Mouse (Mus musculus) cerebral cortex, adult 2 months (tissue): Measurements from ENCODE around the gene Cars2.

ENCODE experiments used
- WGBS: fragments of 180-500 bp; shearing (Covaris S2); methylation state at CpG from one replicate; pipeline ENCODE4 v1.1.7; 2018; 5-methylcytosine and 5-hydroxymethylcytosine counted together

Gene Cars2

GRCm38 (mm10) chr8:11512711-11513110, 37.9 kb downstream of the Cars2 start:
- 85% methylated on average over 9 of the region's 9 CpGs for WGBS

DNA sequence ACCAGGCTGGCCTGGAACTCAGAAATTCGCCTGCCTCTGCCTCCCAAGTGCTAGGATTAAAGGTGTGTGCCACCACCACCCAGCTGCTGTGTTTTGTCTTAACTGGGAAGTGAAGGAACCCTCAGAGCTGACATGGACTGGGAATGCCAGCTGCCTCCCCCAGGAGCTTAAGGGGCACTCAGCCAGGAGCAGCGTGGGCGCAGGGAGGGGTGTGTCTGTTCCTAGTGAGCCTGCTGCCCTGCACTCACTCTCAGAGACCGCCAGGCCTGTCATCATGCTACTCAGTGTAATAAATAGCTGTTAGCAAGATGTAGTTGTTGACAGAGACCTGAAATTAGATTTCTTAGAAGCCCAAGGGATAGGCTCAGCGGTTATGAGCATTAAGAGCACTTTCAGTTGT, 39.6 kb downstream of the Cars2 start:
- WGBS: 66% methylated on average over 5 of the region's 5 CpGs

DNA sequence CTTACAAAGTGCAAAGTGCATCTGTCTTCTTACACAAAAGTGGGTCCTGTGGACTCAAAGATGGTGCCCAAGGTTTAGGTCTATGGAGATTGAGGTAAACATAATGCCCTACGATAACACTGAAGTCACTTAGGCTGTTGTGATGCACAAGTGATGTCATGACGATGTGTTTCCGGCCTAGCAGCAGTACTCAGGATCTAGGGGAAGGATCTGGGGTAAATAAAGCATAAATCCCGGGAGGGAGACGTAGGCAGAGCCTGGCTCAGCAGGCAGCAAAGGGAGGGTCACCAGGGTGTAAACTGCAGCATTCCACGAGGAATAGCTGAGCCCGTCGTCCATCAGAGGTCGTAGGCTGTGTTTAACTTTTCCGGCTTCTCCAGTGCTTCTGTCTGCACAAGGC, 41.7 kb downstream of the Cars2 start:
- WGBS: 82% methylated on average over 10 of the region's 10 CpGs

GRCm38 (mm10) chr8:11506802-11507201, 43.8 kb downstream of the Cars2 start:
- WGBS: 72% methylated on average over 6 of the region's 6 CpGs

DNA sequence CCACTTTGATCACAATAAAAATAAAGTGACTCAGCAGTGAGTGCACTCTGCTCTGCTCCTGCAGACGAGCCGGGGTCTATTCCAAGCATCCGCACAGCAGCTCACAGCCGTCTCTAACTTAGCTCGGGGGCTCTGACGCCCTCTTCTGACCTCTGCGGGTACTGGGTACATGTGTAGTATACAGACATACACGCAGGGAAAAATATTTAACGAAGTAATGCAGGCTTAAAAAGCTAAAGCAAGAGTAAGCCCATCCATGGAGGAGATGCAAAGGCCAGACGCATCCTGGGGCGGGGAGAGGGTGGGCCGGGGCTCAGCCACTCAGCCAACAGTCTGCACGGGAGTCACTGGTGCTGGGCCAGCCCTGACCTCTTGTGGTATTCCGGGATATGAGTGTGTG, 44.5 kb downstream of the Cars2 start:
- 77% methylated on average over 14 of the region's 14 CpGs for WGBS

DNA sequence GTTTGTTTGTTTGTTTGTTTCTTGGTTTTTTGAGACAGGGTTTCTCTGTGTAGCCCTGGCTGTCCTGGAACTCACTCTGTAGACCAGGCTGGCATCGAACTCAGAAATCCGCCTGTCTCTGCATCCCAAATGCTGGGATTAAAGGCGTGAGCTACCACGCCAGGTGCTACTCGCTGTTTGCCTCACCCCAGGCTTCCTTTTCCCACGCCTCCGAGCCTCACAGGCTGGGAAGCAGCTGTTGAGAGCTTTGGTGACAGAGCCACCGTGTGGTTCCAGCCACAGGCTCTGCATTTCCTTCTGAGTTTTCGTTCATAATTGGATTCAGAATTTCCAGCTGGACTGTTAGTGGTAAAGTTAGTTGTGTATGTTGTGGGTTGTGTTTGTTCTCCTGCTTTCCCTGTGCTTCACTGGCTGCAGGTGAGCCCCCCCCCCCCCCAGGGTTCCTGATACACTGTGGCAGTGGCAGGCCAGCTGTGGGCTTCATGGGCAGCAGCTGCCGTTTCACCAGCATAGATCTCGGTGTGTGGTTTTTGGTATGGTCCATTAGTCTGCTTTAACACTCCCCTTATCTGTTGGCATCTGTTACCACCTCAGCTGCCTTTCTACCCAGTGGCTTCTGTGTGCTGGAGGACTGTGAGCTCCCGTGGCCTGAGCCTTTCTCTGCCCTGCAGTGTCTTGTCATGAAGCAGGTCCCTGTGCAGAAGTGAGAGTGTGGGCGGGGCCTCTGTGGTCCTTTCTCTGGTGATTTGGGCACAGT, 46.9 kb downstream of the Cars2 start:
- WGBS: 77% methylated on average over 13 of the region's 13 CpGs

DNA sequence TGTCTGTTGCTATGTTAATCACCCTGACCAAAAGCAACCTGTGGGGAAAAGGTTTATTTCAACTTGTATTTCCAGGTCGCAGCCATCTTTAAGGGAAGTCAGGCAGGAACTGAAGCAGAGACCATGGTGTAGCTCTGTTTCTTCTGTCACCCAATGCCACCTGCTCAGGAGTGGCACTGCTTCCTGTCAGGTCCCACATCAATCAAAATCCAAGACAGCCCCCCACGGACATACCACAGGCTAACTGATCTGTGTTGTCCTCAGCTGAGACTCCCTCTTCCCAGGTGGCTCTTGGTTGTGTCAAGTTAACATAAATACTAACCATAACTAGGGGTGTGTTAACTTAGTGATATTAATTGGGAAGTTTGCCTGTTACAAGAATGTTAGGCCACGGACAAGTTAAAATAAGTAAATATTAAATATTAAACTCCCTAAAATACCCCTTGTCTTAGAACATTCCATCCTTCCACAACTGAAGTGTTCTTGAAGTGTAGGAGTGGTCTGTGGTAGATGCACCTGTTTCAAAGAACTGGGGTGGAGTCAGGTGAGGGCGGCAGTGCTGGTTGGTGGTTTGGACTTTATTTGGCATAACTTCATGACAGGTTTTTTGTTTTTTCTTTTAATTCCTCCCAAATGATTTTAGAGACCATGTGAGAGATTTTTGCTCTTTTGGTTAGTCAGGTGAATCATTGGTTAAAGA, 51.6 kb downstream of the Cars2 start:
- 90% methylated on average over 4 of the region's 4 CpGs for WGBS

- WGBS: 80% methylated on average over 12 of the region's 12 CpGs
These were observed 52.3 kb downstream of the Cars2 start for GRCm38 (mm10) chr8:11498281-11498680.

DNA sequence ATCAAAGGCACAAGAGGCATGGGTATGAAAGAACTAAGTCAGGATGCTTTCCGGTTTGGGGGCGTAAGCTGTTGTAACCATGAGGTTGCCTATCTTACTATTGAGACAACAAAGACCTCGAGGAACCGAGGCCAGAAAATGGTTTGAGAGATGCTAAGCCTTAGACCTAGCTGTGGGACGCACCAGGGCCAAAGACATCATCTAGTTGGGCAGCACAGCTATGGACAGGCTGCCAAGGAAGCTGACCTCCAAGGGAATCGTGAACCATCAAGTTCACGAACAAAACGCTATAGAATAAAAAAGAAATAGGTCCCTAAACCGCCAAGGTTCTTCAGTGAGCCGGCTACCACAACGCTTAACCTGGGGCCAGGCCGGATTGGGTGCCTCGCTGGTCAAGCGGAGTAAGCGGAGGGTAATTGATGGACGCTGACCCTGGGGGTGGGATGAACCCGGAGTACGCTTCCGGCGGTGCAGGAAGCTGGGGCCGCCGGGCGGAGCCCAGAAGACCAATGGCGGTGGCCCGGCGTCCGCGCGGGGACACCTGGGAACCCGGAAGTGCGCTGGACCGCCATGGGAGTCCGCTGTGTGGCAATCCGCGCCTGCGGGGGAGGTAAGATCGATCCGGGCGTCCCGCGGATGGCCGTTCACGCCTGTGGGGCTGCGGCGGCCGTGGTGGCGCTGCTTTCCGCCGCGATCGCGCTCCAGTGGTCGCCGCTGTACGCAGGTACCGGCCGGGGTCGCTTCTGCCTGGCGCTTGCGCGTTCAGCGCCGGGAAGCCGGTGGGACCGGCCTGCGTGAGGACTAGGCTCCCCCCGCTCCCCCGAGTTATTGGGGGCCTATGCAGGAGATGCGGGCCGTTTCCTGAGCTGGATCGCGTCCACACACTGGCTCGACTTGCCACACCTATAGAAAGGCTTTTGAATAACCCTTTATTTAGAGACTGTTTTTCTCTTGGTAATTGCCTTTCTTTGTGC, 53.3 kb downstream of the Cars2 start, which contains the start of gene Naxd:
Gene Naxd (plus strand): TSS at position 490 of the 974 bp plus-strand sequence.
- 4% methylated on average over 73 of the region's 73 CpGs for WGBS

GRCm38 (mm10) chr8:11492340-11492739, 58.2 kb downstream of the Cars2 start:
- WGBS: 88% methylated on average over 2 of the region's 2 CpGs

DNA sequence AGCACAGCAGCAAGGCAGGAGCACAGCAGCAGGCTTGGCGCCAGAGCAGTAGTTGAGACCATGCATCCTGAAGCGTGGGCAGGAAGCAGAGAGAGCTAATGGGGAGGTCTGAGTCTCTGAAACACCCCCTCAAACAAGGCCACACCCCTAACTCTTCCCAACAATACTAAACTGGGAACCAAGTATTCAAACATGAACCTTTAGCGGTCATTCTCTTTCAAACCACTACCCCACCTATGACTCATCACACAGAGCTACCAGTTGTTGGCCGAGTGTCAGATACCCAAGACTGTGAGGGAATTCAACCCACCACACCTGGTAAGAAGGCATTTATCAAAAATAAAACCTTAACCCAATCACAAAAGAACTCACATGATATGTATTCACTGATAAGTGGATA, 63.4 kb downstream of the Cars2 start:
- 64% methylated on average over 4 of the region's 4 CpGs for WGBS

GRCm38 (mm10) chr8:11486142-11486541, 64.4 kb downstream of the Cars2 start:
- 20% methylated on average over 7 of the region's 7 CpGs for WGBS

GRCm38 (mm10) chr8:11482537-11482936, 68.0 kb downstream of the Cars2 start:
- WGBS: 81% methylated on average over 3 of the region's 3 CpGs

GRCm38 (mm10) chr8:11481876-11482275, 68.7 kb downstream of the Cars2 start:
- WGBS: 83% methylated on average over 3 of the region's 3 CpGs

GRCm38 (mm10) chr8:11479591-11479990, 71.0 kb downstream of the Cars2 start:
- 59% methylated on average over 14 of the region's 14 CpGs for WGBS

GRCm38 (mm10) chr8:11478807-11479527, 71.6 kb downstream of the Cars2 start:
- WGBS: 19% methylated on average over 23 of the region's 23 CpGs

GRCm38 (mm10) chr8:11477811-11478761, 72.5 kb downstream of the Cars2 start, which contains the start of gene Rab20:
Rab20 (minus strand) TSS chr8:11478710.
- WGBS: under 1% methylated on average over 68 of the region's 69 CpGs

DNA sequence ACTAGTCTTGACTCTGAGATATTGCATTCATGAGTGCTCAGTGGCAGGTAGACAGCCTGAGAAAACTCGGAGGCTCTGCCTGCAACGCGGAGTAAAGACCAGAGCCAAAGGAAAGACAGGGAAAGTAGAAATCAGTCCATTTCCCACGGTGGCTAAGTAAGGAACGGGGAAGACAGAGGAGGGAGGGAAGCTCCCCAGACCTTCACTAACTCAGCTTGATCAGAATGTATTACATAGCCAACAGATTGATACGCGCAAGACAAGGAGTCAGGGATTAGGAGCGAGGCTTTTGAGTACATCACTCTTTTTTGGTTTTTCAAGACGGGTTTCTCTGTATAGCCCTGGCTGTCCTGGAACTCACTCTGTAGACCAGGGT, 73.4 kb downstream of the Cars2 start:
- 20% methylated on average over 9 of the region's 9 CpGs for WGBS

DNA sequence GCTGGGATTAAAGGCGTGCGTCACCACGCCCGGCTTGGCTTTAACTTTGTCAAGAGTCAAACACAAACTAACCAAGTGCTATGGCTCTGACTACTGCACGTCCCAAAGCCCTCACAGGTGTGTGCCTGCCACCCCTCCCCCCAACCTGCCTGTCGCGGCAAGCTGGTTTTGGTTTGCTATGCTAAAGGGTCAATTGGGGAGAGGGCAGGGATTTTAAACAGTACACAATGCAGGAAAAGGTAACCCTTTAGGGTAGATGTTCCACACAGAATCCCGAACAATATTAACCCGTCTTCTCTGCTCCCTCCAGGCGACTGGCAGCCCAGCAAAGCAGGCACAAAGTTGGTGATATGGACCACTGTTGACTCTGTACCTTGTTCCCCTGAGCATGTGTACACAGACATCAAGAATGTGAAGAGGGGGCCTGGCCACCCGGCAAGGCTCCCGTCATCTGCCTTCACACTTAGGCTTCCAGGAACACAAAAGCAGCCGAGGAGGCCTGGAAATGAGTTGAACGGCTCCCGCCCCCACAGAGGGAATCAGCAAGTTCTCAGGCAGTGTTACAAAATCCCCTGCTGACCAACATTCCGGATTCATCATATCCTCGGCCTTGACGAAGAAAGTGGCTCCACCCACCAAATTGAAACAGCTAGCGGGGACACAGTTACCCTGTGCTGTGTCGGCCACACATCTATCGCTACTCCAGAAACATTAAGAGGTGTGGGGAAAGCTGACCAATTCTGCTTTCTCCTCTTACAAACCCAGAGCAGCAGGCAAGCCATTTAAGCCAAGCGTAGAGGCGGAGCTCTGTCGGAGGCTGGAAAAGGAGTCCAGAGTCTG, 74.0 kb downstream of the Cars2 start:
- WGBS: 32% methylated on average over 24 of the region's 24 CpGs
